Mouse (Mus musculus) erythroblast, embryonic 14.5 days (primary cell): ENCODE measurements around the gene Rpl36-ps4.

Experiments used
- GATA1 ChIP-seq: IDR thresholded peaks from 2 replicates; pipeline ENCODE4 v1.6.1; 2012; ENCODE audit warnings: low read length, inconsistent platforms, mixed read lengths
- TAL1 ChIP-seq: IDR thresholded peaks from 3 replicates; pipeline ENCODE4 v1.6.1; 2012; ENCODE audit warnings: low read length, inconsistent platforms, mixed read lengths

DNA sequence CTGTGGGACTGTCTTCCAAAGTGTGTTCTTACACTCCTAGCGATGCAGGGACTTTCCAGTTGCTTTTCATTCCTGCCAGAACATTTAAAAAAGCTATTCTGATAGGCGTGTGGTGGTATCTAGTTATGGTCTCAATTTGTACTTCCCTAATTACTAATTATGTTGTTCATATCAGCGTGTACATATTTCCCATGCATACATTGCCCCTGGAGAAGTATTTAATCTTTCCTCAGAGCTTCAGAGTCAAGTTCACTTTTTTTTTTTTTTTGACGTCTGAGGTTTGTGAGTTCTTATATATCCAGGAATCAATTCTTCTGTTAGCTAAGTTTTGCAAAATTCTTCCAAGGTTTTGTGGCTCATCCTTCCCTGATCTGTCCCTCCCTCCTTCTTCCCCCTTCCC, 15.4 kb downstream of the Rpl36-ps4 start:
- TF ChIP-seq GATA1: no peak
- no peak for TF ChIP-seq TAL1
